Mouse (Mus musculus) CH12.LX (cell line): ENCODE data around the gene Hist2h3c1.

Experiments
- CTCF ChIP-seq, 2 experiments: IDR thresholded peaks in 1 of 2; conservative IDR thresholded peaks in 1 of 2; 2 replicates each; pipeline ENCODE4 v1.5.1; 2011 to 2012; ENCODE audit warnings: low read depth in 2 of 2, low read length in 2 of 2, improper control_type of control experiment in 1 of 2, inconsistent platforms in 1 of 2, mild to moderate bottlenecking in 1 of 2, moderate library complexity in 1 of 2
- ELF1 ChIP-seq: IDR thresholded peaks from 2 replicates; pipeline ENCODE4 v1.6.1; 2014; ENCODE audit warnings: low read depth, mild to moderate bottlenecking, inconsistent platforms, low read length, improper control_type of control experiment
- NRF1 ChIP-seq: IDR thresholded peaks from 2 replicates; pipeline ENCODE4 v1.6.1; 2014; ENCODE audit warnings: low read depth, mild to moderate bottlenecking, inconsistent platforms, low read length, improper control_type of control experiment, moderate library complexity

DNA sequence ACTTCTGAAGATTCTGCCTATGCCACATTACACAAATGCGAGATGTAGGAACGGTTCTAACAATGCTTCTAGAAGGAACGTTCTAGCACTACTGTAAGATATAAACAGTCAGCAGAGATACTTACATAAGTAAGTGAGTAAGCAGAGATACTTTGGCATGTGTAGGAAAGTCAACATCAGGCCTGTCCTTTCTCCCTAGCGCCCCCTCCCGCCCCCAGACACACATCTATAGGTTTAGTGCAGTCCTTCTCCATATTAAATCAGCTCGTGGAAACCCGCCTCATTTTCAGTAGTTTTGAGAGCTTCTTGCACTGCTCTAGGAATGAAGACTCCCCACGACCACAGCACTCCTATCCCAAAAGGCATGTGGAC lies 30.9 kb downstream of the Hist2h3c1 start:
- peak in 1 of 2 experiments; percentile 61; a peak in 2 of 4 replicates for TF ChIP-seq CTCF (conservative IDR thresholded peaks at IDR 0.05 in 1 of 2, IDR thresholded peaks at IDR 0.05 in 1 of 2; ENCODE audit: low read depth in 2 of 2, low read length in 2 of 2)
- no peak for TF ChIP-seq ELF1
- TF ChIP-seq NRF1: no peak
